Mouse (Mus musculus) splenic B cell, adult 2 months (primary cell): ENCODE data around the gene Il17ra.

Experiments used
- DNase-seq: peaks from one replicate; pipeline ENCODE4 v3.0.0-alpha.2; 2011; ENCODE audit warnings: low read depth, low spot score
- H3K27me3 ChIP-seq: 2 replicates; pipeline ENCODE4 v1.6.1; 2012; ENCODE audit warnings: mild to moderate bottlenecking, low read length, moderate library complexity, mixed read lengths; ENCODE audit not compliant: control insufficient read depth, poor library complexity, insufficient read depth, severe bottlenecking
- H3K36me3 ChIP-seq: 2 replicates; pipeline ENCODE4 v1.6.1; 2012; ENCODE audit warnings: mild to moderate bottlenecking, low read length, moderate library complexity, mixed read lengths; ENCODE audit not compliant: control insufficient read depth, poor library complexity, insufficient read depth, severe bottlenecking

Il17ra gene

DNA sequence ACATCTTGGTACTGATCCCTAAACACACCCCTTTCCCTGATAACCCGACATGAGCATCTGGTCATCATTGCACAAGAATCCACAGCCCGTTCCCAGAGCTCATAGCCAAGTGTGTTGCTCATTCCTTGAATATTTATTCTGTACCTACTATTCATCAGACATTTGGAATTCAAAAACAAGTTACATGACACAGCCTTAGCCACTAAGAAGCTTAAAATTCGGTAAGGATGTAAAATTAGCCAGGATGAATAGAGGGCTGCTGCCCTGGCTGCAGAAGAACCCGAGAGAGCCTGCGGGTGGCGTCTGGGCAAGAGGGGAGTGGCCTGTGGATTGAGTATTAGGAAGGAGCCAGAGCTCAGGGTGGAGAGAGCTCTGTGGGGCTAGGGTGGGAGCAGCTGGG lies 19.7 kb downstream of the Il17ra start:
- H3K27me3 ChIP-seq, result no peaks in the 10 kb centered on the region
- peaks cover 26% of the 10 kb centered on the region for H3K36me3 ChIP-seq
- no peak for DNase-seq

DNA sequence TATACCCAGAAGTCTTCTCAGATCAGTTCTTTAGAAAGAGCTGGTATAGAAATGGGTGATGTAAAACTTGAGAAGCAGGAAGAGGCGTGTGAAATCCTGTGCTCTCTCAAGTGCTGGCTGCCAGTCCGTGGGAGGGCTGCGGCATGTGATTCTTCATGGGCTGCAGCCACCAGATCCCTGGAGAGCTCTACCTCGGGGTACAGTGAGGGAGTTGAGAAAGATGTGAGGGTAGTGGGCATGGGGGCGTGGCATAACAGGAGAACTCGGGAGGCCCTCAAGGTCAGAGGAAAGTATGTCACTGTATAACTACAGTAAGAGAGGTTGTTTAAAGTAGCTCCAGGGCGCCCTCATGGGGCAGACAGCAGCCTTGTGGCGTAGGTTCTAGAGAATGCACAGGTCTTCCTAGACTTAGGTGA lies 20.2 kb downstream of the Il17ra start:
- DNase-seq, result peak; percentile 77
- H3K36me3 ChIP-seq, result peaks cover 26% of the 10 kb centered on the region
- H3K27me3 ChIP-seq, result no peaks in the 10 kb centered on the region

DNA sequence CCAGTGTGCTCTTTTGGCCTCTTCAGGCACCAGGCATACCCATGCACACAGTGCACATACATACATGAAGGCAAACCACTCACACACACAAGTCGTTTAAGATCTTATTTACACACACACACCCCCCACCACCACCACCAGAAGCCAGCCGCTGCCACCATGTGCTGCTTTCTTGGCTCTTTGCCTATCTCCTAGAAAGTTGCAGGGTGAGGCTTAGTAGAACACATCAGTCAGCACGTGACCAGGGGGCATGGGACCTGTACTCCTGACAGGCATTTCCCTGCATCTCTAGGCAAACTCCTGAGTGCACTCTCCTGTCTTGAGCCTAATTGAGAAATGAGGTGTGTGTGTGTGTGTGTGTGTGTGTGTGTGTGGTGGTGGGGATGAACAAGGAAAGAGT lies 22.0 kb downstream of the Il17ra start:
- DNase-seq, result no peak
- Histone ChIP-seq H3K36me3 (peaks cover 14% of the 10 kb centered on the region), H3K27me3 (no peaks in the 10 kb centered on the region)

DNA sequence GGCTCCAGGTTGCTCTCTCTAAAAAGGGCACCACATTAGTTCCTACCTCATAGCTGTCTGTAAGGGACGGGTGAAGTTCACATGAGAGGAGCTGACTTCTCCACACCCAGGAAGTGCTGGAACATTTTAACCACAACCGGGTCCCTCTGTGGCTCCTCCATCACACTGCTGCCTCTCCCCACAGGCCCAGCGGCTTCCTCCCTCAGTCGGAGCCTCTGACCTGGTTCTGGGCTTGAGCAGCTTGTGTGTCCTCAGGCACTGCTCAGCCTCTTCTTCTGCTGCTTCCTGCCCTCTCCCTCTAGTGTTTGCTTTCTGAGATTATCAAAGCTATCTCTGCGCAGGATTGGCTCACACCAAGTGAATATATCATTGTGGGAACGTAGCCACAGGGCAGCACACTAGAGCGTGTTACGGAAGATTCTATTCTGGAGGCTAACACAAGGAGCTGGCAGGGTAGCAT lies 23.0 kb downstream of the Il17ra start:
- DNase-seq, result peak; percentile 30
- Histone ChIP-seq H3K27me3 (no peaks in the 10 kb centered on the region), H3K36me3 (peaks cover 11% of the 10 kb centered on the region)

DNA sequence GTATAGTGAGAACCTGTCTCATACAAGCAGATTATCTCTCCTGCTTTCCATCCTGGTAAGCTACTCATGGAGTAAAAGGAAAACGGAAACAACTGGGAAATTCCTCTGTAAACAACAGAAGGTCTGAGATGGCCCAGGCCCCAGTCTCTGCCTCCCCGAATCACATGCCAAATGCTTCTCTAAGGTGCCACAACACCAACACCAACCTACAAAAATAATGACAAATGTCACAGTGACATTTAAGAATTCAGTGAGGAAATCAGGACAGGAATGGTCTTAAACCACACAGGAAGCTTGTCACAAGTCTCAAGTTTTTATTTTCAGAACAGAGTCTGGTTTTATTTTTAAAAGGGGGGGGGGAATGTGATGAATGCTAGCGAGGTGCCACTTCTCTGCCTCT lies 25.6 kb downstream of the Il17ra start:
- no peaks in the 10 kb centered on the region for H3K36me3 ChIP-seq
- H3K27me3 ChIP-seq, result no peaks in the 10 kb centered on the region; the same call in 1 of the 2 replicates
- DNase-seq, result no peak

DNA sequence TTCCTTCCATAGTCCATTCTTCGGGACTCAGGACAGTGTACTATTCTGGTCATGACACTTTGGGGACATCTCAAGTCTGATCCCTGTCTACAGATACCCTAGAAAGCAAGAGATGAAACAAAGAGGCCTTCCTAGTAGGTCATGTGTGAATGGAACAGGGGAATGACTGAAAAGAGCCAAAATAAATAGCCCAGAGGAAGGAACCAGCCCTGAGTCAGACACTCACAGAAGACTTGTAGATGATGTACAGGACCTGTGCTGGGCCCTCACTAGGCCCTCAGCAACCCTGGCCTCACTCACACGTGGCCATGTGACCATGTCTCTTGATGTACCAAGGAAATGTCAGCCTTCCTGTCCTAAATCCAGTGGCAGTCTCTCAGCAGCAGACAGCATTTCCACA lies 26.4 kb downstream of the Il17ra start:
- Histone ChIP-seq H3K27me3 (no peaks in the 10 kb centered on the region; the same call in 1 of the 2 replicates), H3K36me3 (no peaks in the 10 kb centered on the region)
- DNase-seq, result no peak

DNA sequence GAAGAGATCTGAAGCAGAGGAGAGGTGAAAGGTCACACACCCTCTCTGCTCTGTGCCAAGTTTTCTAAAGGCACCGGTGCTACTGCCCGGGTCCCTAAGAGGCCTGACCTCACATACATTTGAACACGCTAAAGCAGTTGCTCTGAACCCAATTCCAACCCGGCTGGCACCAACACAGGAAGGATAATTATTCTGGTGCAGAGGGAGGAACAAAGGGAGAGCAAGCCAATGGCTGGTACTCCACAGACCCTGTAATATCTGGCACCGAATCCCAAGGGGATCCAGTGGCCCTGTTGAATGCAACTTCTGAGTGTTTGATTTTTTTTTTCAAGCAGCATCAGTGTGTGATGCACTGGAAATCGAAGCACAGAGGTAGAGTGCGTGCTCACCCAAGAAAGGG lies 28.0 kb downstream of the Il17ra start:
- H3K36me3 ChIP-seq, result no peaks in the 10 kb centered on the region
- no peaks in the 10 kb centered on the region; the same call in 1 of the 2 replicates for H3K27me3 ChIP-seq
- no peak for DNase-seq

DNA sequence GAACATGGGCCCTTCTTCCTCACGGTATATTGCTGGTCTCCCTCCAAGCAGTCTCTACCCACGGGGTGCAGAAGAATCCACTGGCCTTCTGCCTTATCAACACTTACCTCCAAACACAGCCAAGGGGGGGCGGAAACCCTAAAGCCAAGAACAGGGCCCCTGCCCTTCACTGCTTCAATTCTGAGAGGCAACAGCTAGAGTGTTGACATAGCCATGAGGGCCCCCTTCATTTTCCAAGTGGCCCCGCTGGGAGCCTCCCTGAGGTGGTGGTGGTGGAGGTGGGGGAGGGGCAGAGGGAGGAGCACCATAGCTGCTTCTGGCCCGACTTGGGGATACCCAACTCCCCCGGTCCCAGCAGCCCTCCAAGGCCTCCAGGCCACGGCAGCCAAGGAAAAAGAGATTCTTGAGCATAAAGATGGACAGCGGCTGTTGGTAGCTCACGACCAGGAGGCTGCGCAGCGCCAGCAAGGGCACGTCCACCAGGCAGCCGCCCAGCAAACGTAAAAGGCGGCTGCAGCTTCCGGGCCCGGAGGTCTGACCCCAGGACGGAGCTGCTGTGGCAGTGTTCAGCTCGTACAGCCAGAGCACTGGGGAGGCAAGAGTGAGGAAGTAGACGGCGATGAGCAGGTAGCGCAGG lies 28.9 kb downstream of the Il17ra start:
- Histone ChIP-seq H3K27me3 (no peaks in the 10 kb centered on the region; the same call in 1 of the 2 replicates), H3K36me3 (no peaks in the 10 kb centered on the region)
- no peak for DNase-seq

DNA sequence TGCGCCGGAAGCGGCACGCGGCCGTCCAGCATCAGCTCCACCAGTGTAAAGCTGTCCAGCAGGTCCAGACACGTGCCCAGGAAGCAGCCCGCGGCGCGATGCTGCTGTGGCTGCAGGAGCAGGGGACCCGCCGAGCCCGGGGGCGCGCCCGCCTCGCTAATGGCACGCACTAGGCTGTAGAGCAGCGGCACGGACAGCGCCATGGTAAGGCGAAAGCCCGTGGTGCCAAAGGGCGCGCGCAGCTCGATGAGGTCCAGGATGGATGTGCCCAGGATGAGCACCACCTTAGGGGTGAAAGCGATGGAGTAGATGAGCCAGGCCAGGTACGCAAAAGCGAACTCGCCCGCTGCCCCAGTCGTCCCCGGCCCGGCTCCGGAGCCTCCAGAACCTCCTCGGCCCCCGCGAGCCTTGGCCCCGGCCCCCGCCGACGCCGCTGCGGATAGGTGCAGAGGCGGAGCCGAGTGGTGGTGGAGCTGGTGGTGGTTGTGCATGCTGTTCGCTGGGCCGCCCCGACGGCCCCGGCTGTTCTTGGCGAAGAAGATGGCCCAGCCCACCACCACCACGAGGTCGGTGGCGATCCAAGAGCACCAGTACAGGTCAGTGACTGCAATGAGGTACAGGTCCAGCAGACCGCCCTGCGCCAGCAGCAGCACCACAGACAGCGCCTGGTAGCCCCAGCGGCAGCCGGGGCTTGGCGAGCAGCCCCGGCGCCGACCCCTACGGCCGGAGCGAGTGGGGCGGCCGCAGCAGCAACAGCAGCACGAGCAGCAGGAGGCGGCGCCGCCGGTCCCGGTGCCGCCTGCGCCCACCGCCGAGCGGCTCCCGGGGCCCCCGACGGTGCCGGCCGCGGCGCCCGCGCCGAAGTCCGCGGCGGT lies 29.7 kb downstream of the Il17ra start:
- peak; percentile 62 for DNase-seq
- Histone ChIP-seq H3K36me3 (no peaks in the 10 kb centered on the region), H3K27me3 (no peaks in the 10 kb centered on the region; the same call in 1 of the 2 replicates)

DNA sequence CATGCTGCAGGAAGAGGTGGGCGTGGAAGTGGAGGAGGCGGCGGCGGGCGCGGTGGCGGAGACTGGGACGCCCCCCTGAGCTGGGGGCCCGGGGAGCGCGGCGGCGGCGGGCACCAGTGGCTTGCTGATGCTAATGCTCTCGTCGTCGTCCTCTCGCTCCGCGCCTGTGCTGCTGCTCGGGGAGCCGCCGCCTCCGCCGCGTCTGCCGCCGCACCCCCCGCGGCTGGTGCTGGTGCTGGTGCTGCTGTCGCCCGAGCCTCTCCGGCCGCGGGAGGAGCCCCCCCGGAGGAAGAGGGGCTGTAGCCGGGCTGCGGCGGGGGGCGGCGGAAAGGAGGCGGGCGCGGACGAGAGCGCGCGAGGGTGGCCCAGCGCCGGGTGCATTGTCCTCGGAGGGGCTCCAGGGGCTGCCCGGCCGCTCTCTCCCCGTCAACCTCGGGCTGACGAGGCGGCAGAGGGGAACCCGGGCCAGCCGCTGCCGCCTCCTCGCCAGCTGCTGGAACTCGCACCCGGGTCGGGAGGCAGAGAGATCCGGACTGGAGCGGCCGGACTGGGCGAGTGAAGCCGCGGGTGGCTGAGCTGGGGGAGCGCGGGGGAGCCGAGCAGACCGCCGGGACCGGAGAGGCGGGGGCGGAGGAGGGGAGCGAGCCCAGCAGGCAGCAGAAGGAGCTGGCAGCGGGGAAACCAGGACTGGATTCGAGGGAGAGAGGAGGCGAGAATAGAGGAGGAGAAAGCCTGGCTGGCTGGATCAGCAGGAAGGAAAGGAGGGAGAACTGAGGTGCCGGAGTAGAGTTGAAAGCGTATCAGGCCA lies 30.5 kb downstream of the Il17ra start, which contains the start of gene Tmem121b:
TSS of gene Tmem121b (minus strand) at position 434 of the 808 bp plus-strand sequence.
- H3K36me3 ChIP-seq, result no peaks in the 10 kb centered on the region
- peak; percentile 41 for DNase-seq

DNA sequence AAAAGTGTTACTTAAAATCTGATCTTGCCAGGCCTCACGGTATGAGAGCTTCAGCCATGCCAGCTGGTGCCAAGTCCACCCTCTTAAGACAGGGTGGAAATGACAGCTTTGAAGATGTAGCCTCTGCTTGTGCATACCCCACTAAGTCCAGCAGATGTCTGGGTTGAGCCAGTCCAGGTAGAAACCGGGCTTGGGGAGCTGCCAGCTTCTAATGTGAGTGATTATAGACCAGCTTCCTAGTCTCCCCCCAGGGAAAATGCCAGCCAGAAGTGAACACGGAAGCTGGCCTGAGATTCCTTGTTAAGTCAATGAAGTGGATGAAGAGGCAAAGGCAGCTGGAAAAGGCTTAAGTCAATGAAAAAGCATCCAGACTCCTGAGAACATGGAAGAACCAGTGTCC lies 33.5 kb downstream of the Il17ra start:
- DNase-seq, result no peak
- H3K36me3 ChIP-seq, result no peaks in the 10 kb centered on the region
- H3K27me3 ChIP-seq, result no peaks in the 10 kb centered on the region; the same call in 1 of the 2 replicates

More for the DNA sequence above, 30.5 kb downstream of the Il17ra start, which contains the start of gene Tmem121b:
- no peaks in the 10 kb centered on the region; the same call in 1 of the 2 replicates for H3K27me3 ChIP-seq

DNA sequence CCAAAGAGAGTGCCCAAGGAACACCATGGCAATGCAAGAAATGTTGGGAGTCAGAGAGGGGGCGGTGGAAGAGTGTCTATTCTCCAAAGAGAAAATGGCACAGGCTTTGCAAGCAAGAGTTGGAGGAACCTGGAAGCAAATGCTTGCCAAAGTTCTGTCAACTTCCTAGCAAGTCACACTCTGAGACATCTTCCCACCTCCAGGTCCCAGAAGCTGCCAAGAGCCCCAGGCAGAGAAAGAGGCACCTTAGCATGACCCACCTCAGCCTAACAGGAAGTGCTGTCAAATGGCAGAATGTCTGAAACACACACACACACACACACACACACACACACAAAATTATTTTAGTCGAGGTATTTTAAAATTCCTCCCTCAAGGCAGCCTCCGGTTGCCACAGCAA lies 41.0 kb downstream of the Il17ra start:
- H3K36me3 ChIP-seq, result peaks cover 2% of the 10 kb centered on the region; the same call in 1 of the 2 replicates
- DNase-seq, result no peak

DNA sequence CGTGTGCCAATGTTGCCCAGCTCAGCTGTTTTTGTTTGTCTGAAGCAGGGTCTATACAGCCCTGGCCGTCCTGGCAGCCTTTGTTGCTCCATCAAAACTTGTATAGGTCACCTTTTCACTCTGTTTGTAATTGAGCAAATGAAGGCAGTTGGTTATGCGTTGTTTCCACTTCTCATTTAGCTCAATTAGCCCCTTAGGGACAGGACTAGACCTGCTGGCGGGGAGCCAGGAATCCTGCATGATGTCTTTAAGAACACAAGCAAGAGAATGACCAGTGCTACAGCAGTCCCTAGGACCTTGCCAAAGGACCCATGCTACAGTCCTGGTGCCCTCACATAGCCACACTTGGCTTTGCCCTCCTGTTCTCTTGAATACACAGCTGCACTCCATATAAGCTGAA lies 42.5 kb downstream of the Il17ra start:
- Histone ChIP-seq H3K27me3 (no peaks in the 10 kb centered on the region), H3K36me3 (peaks cover 2% of the 10 kb centered on the region; the same call in 1 of the 2 replicates)
- DNase-seq, result no peak

More for the DNA sequence above, 41.0 kb downstream of the Il17ra start:
- no peaks in the 10 kb centered on the region for H3K27me3 ChIP-seq

DNA sequence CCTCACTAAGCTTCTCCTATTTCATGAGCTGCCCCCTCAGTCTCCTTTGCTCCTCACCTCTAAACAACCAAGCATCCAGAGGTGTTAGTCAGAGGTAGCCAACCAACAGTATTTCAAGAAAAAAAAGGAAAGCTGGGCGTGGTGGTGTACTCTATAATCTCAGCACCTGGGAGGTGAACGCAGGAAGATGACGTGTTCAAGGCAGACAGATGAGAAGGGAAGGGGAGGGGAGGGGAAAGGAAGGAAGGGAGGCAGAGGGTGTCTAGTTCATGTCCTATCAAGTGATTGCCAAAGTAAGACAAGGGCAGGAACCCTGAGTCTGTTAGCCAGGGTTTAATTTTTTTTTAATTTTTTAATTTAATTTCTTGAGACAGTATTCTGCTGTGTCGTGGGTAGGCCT lies 45.6 kb downstream of the Il17ra start:
- H3K27me3 ChIP-seq, result no peaks in the 10 kb centered on the region
- H3K36me3 ChIP-seq, result peaks cover 6% of the 10 kb centered on the region
- DNase-seq, result no peak
